Mouse (Mus musculus) forebrain, postnatal 0 days (tissue): ENCODE measurements at regions not wholly inside any gene's neighbourhood (a gene's known extent, or its start where the extent isn't known, plus 50 kb on each side); places are given as distances from the start of the nearest gene placed in this dataset.

Experiments used
- ATAC-seq: fragments of 200-750 bp; cut with Nextera tagmentation; 2 replicates; pipeline ENCODE4 v1.8.0; 2017; ENCODE audit warnings: mild to moderate bottlenecking, moderate library complexity
- DNase-seq: peaks from one replicate; pipeline ENCODE4 v3.0.0-alpha.2; 2015
- H3K27ac ChIP-seq: fragments of 300-500 bp; sonication (generic); 2 replicates; pipeline ENCODE4 v1.5.1; 2014; ENCODE audit warnings: low read depth, mild to moderate bottlenecking, antibody characterized with exemption, low read length, moderate library complexity, mixed read lengths
- H3K27me3 ChIP-seq: fragments of 300-500 bp; sonication (generic); 2 replicates; pipeline ENCODE4 v1.6.1; 2014; ENCODE audit warnings: mild to moderate bottlenecking, low read length, mixed read lengths; ENCODE audit not compliant: insufficient read depth
- H3K36me3 ChIP-seq: fragments of 300-500 bp; sonication (generic); 2 replicates; pipeline ENCODE4 v1.6.1; 2014; ENCODE audit warnings: mild to moderate bottlenecking, moderate library complexity; ENCODE audit not compliant: insufficient read depth
- H3K4me1 ChIP-seq: fragments of 300-500 bp; sonication (generic); 2 replicates; pipeline ENCODE4 v1.6.1; 2014; ENCODE audit warnings: antibody characterized with exemption; ENCODE audit not compliant: insufficient read depth
- H3K4me2 ChIP-seq: fragments of 300-500 bp; sonication (generic); 2 replicates; pipeline ENCODE4 v1.6.1; 2014; ENCODE audit warnings: low read depth, mild to moderate bottlenecking, moderate library complexity
- H3K4me3 ChIP-seq: fragments of 300-500 bp; sonication (generic); 2 replicates; pipeline ENCODE4 v1.5.1; 2014; ENCODE audit warnings: low read depth, low read length, mixed read lengths
- H3K9ac ChIP-seq: fragments of 300-500 bp; sonication (generic); 2 replicates; pipeline ENCODE4 v1.6.1; 2014; ENCODE audit warnings: mild to moderate bottlenecking
- H3K9me3 ChIP-seq: fragments of 300-500 bp; sonication (generic); 2 replicates; pipeline ENCODE4 v1.6.1; 2016; ENCODE audit warnings: low read length
- CTCF ChIP-seq: sonication (generic); IDR thresholded peaks from 2 replicates; pipeline ENCODE4 v1.5.1; 2016; ENCODE audit warnings: antibody characterized with exemption, control low read depth, low read depth
- whole genome bisulfite sequencing: fragments of 180-500 bp; shearing (Covaris S2); extraction: QIAGEN DNeasy Blood & Tissue Kit; methylation state at CpG from one replicate; pipeline ENCODE4 v1.1.7; 2014; 5-methylcytosine and 5-hydroxymethylcytosine counted together

DNA sequence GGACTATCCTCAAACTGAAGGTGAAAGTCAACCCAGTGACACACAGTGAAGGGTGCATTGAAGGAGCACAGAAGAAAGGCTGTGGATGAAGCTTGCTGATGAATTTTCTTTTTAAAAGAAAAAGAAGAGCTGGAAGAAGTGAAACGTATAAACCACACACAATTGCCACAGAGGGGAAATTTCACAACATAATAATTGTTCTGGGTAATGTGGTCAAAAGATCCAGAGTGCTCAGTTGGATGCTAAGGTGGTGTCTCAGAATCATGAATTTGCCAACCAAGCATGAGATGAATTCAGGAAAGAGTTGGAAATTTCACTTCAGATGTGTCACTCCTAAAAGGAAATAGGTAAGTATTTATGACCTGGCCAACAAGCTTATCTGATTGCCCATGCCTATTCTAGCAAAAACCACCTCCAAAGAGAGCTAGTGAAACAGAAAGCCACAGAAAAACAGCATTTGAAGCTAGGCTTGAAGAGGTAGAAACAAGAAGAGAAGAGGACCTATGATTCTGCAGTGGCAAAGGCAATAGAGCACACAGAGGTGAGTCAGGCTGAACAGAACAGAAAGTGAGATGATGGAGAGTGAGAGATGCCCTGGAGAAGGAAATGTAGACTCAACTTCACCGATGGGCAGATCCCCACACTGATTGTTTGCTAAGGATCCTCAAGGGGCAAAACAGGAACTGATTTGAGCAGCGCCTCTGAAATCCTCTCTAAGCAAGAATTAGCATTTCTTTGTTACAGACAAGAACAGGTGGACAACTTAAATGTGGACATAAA lies 922.7 kb downstream of the Pla2g4a start:
- H3K4me1 ChIP-seq: no peaks in the 10 kb centered on the region
- no peaks in the 10 kb centered on the region for H3K36me3 ChIP-seq
- DNase-seq (no peak), ATAC-seq (no peak)
- H3K4me3 ChIP-seq: no peak overlapping the region
- TF ChIP-seq CTCF: no peak
- no peaks in the 10 kb centered on the region for H3K9me3 ChIP-seq
- no peaks in the 10 kb centered on the region for H3K27me3 ChIP-seq
- H3K4me2 ChIP-seq: no peak overlapping the region
- H3K27ac ChIP-seq: no peak overlapping the region
- no peak overlapping the region for H3K9ac ChIP-seq
- 85% methylated on average over 3 of the region's 3 CpGs for WGBS

DNA sequence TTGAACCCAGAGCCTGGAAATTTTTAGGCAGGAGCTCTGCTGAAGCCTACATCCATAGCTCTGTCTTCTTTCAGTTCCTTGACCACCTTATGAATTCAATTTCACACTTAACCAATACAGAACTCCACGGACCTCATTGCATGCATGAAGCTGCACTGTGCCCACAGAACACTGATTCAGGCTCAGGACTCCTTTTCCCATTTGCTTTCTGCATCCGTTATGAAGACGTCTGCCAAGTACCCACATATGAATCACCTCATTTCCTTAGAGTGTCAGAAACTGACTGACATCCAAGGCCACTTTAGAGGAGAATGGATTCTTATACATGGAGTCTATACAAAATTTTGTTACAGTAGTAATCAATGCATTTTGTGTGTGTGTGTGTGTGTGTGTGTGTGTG lies 932.8 kb downstream of the Pla2g4a start:
- H3K9me3 ChIP-seq: no peaks in the 10 kb centered on the region
- no peak overlapping the region for H3K4me3 ChIP-seq
- ATAC-seq (no peak), DNase-seq (no peak)
- no peak overlapping the region for H3K27ac ChIP-seq
- H3K4me1 ChIP-seq: no peaks in the 10 kb centered on the region
- H3K36me3 ChIP-seq: no peaks in the 10 kb centered on the region
- no peak for TF ChIP-seq CTCF
- no peak overlapping the region for H3K9ac ChIP-seq
- WGBS: 90% methylated on average over 3 of the region's 3 CpGs
- no peak overlapping the region for H3K4me2 ChIP-seq
- no peaks in the 10 kb centered on the region for H3K27me3 ChIP-seq

DNA sequence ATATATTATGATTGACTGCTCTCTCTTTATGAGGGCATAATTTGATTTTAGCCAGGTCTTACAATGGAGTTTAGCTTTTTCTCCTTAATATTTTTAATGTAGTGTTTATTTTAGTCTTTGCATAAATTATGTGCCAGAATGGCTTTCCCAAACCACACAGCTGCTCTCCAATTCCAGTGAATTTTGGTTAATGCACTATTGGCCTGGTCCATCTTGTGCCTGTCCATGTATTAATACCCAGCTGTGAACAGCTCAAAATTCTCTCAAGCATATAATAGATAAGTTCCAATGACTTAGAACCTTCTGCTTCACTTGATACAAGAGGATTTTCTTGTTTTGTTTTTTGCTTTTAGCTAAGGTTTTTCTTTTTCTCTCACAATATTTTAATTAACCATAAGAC lies 939.4 kb downstream of the Pla2g4a start:
- no peak overlapping the region for H3K27ac ChIP-seq
- H3K36me3 ChIP-seq: no peaks in the 10 kb centered on the region
- H3K4me1 ChIP-seq: no peaks in the 10 kb centered on the region
- no peak for DNase-seq
- no peaks in the 10 kb centered on the region for H3K9me3 ChIP-seq
- no peak overlapping the region for H3K4me2 ChIP-seq
- H3K9ac ChIP-seq: no peak overlapping the region
- no peaks in the 10 kb centered on the region for H3K27me3 ChIP-seq
- no peak for TF ChIP-seq CTCF
- no peak for ATAC-seq
- no peak overlapping the region for H3K4me3 ChIP-seq

DNA sequence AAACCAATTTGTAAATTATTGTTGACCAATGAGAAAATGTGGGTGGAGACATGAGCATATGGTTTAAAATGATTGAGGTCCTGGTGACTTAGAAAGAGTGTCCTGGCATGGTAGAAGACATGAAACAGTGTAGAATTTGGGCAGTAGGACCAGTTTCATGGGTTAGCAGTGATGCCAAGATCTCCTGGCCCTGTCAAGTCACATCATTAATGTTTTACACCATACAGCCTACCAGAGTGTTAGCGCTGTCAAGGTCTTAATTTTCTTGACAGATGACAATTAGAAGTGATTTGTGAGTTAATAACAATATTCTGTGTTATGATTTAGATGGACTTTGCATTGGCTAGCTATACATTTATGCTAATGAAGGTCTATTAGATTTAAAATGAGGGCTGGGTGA lies 939.8 kb downstream of the Pla2g4a start:
- 71% methylated on average over 1 of the region's 1 CpGs for WGBS
- no peak overlapping the region for H3K4me3 ChIP-seq
- DNase-seq (no peak), ATAC-seq (no peak)
- no peaks in the 10 kb centered on the region for H3K9me3 ChIP-seq
- H3K36me3 ChIP-seq: no peaks in the 10 kb centered on the region
- no peak overlapping the region for H3K27ac ChIP-seq
- H3K9ac ChIP-seq: no peak overlapping the region
- no peaks in the 10 kb centered on the region for H3K27me3 ChIP-seq
- no peak overlapping the region for H3K4me2 ChIP-seq
- H3K4me1 ChIP-seq: no peaks in the 10 kb centered on the region
- TF ChIP-seq CTCF: no peak

DNA sequence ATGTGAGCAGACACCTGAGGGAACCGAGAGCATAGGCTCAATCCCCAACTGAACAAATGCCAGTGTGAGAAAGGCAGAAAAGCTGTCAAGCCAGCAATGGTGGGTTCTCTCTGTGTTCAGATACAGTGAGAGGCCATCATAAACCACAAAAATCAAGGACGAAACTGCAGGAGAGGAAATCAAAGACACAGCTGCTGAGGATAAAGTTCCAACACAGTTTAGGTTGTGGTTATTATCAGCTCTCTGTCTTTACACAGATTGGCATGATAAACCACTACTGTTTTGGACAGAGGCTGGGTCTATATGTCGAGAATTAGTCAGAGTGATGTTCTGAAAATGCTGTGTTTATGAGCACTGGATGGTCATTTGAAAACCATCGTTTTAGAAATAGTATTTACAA lies 946.5 kb downstream of the Pla2g4a start:
- no peak for ATAC-seq
- Histone ChIP-seq H3K4me3 (no peak overlapping the region), H3K9ac (no peak overlapping the region), H3K27ac (no peak overlapping the region), H3K4me1 (no peaks in the 10 kb centered on the region), H3K9me3 (no peaks in the 10 kb centered on the region), H3K4me2 (no peak overlapping the region), H3K36me3 (no peaks in the 10 kb centered on the region), H3K27me3 (no peaks in the 10 kb centered on the region)
- no peak for TF ChIP-seq CTCF
- 76% methylated on average over 4 of the region's 4 CpGs for WGBS
- DNase-seq: no peak

DNA sequence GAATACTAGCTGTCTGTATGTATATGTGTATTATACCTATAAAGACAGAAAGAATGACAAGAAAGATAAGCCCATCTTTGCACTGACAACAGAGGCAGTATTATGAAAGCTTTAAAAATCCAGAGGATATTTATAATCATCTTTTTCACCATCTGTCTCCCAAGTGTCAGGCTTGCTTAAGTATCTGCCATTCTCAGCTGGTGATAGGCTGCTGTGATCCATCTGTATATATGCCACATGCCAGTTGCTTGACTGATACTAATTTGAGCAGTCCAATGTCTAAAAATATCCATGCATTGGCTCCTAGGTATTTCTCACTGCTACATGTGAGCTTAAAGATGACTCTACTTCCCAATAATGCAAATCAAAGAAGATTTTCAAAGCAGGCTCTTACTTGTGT lies 950.3 kb downstream of the Pla2g4a start:
- no peak overlapping the region for H3K27ac ChIP-seq
- ATAC-seq (no peak), DNase-seq (peak; percentile 20)
- no peaks in the 10 kb centered on the region for H3K27me3 ChIP-seq
- no peaks in the 10 kb centered on the region for H3K36me3 ChIP-seq
- no peak overlapping the region for H3K4me2 ChIP-seq
- TF ChIP-seq CTCF: no peak
- no peak overlapping the region for H3K4me3 ChIP-seq
- no peaks in the 10 kb centered on the region for H3K9me3 ChIP-seq
- H3K4me1 ChIP-seq: no peaks in the 10 kb centered on the region
- H3K9ac ChIP-seq: no peak overlapping the region

DNA sequence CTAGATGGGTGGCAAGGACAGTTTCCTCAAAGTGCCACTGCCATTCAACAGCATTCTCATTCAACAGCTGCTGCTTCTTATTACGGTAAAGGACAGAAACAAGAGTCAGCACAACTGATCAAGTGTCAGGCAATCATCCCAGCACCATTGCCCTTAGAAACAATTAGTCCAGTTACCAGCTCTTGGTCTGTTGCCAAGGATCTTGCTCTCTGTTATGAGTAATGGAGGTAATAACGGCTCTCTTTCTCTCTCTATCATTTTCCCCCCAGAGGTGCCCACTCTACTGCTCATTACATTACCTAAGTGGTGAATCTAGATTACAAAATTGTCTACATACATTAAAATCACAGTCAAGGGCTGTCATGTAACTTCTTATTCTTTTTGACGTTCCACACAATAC lies 961.0 kb downstream of the Pla2g4a start:
- Histone ChIP-seq H3K4me1 (no peaks in the 10 kb centered on the region), H3K4me3 (no peak overlapping the region), H3K27ac (no peak overlapping the region), H3K9ac (no peak overlapping the region), H3K4me2 (no peak overlapping the region), H3K9me3 (no peaks in the 10 kb centered on the region), H3K27me3 (no peaks in the 10 kb centered on the region), H3K36me3 (no peaks in the 10 kb centered on the region)
- TF ChIP-seq CTCF: no peak
- ATAC-seq (no peak), DNase-seq (no peak)
- WGBS: 50% methylated on average over 3 of the region's 3 CpGs
